Mouse (Mus musculus) left cerebral cortex, adult 18-20 months (tissue): Measurements from ENCODE around the gene Cmah. TPM values are rescaled to one million over a fixed set of nuclear protein-coding genes. Genes with fewer than 3 reads are reported as not detected.

Experiments
- DNase-seq, 2 experiments: peaks; one replicate each; pipeline ENCODE4 v3.0.0; 2021 to 2022; ENCODE audit warnings: low spot score in 2 of 2, mixed read lengths in 1 of 2
- total RNA-seq, 2 experiments: library from RNA; stranded (reverse); gene quantifications; 2 replicates each; pipeline ENCODE4 v1.2.3; 2021

Cmah gene
- total RNA-seq, 2 experiments from 2014 or later = 0.58 to 1.2 TPM

- peak; percentile 48 to 70 for DNase-seq
Measured at GRCm38 (mm10) chr13:24481615-24482295, 154.6 kb downstream of the Cmah start.

GRCm38 (mm10) chr13:24483691-24484090 lies 156.5 kb downstream of the Cmah start:
- no peak for DNase-seq

- DNase-seq = no peak
Measured at GRCm38 (mm10) chr13:24484811-24485210, 157.6 kb downstream of the Cmah start.

GRCm38 (mm10) chr13:24485964-24486363 lies 158.8 kb downstream of the Cmah start:
- DNase-seq = no peak

GRCm38 (mm10) chr13:24486403-24486802 lies 159.2 kb downstream of the Cmah start:
- no peak for DNase-seq

- DNase-seq = no peak
Measured at GRCm38 (mm10) chr13:24487061-24487460, 159.9 kb downstream of the Cmah start.

- no peak for DNase-seq
Measured at GRCm38 (mm10) chr13:24487546-24487945, 160.3 kb downstream of the Cmah start.

GRCm38 (mm10) chr13:24488526-24489070 lies 161.4 kb downstream of the Cmah start:
- no peak for DNase-seq

- DNase-seq = no peak
Measured at GRCm38 (mm10) chr13:24489515-24489914, 162.3 kb downstream of the Cmah start.

- DNase-seq = no peak
Measured at GRCm38 (mm10) chr13:24490041-24490440, 162.8 kb downstream of the Cmah start.

GRCm38 (mm10) chr13:24491101-24491500 lies 163.9 kb downstream of the Cmah start:
- no peak for DNase-seq

- peak in 1 of 2 experiments; percentile 9 for DNase-seq
Measured at GRCm38 (mm10) chr13:24493784-24494183, 166.6 kb downstream of the Cmah start.

- DNase-seq = no peak
Measured at GRCm38 (mm10) chr13:24496353-24496752, 169.1 kb downstream of the Cmah start.

- DNase-seq = no peak
Measured at GRCm38 (mm10) chr13:24497001-24497400, 169.8 kb downstream of the Cmah start.

GRCm38 (mm10) chr13:24498342-24498741 lies 171.1 kb downstream of the Cmah start:
- no peak for DNase-seq

GRCm38 (mm10) chr13:24499505-24499904 lies 172.3 kb downstream of the Cmah start:
- DNase-seq = peak; percentile 29 to 45

- no peak for DNase-seq
Measured at GRCm38 (mm10) chr13:24501179-24501905, 174.1 kb downstream of the Cmah start.

- DNase-seq = no peak
Measured at GRCm38 (mm10) chr13:24501919-24502318, 174.7 kb downstream of the Cmah start.

GRCm38 (mm10) chr13:24505812-24506211 lies 178.6 kb downstream of the Cmah start:
- no peak for DNase-seq

- no peak for DNase-seq
Measured at GRCm38 (mm10) chr13:24507156-24507555, 180.0 kb downstream of the Cmah start.

GRCm38 (mm10) chr13:24508917-24509316 lies 181.7 kb downstream of the Cmah start:
- DNase-seq = no peak

- no peak for DNase-seq
Measured at GRCm38 (mm10) chr13:24511367-24511766, 184.2 kb downstream of the Cmah start.
